Mouse (Mus musculus): ENCODE data around the gene Pla2g2f. TPM values are rescaled to one million over a fixed set of nuclear protein-coding genes. Genes with fewer than 3 reads are reported as not detected.

Gene Pla2g2f
- polyA plus RNA-seq (2014; fragmentation: Illumina TruSeq; extraction: RNeasy Lipid Tissue Mini Kit (QIAGEN cat#74804); ENCODE audit: low read depth, low replicate concordance) = not detected

DNA sequence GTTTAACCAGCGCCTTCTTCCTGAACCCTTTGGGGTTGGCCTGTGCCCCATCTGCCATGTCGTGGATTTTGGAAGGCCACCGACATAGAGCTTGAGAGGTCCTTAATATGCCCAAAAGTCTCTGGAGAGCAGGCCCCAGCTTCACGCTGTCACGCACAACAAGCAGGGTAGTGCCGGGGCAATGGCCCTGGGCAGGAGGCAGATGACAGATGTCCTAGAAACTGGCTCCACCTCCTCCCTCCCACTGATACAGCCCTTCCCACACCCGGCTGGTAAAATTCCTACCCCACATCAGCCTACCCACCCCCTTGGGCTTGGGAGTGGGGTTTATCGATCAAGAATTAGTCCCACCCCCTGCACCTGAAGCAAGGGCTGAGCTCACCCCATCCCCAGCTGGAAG, at the start of gene Pla2g2f:
TSS of gene Pla2g2f (minus strand) at position 211 of the 400 bp plus-strand sequence.

GRCm38 (mm10) chr4:138775435-138775834, 18.0 kb upstream of the Pla2g2f start, which contains the start of gene Pla2g2d:
Gene Pla2g2d (plus strand): TSS chr4:138775735.

GRCm38 (mm10) chr4:138737031-138737430, 20.4 kb downstream of the Pla2g2f start, which contains the start of gene Ubxn10:
Gene Ubxn10 (minus strand): TSS chr4:138737167.

DNA sequence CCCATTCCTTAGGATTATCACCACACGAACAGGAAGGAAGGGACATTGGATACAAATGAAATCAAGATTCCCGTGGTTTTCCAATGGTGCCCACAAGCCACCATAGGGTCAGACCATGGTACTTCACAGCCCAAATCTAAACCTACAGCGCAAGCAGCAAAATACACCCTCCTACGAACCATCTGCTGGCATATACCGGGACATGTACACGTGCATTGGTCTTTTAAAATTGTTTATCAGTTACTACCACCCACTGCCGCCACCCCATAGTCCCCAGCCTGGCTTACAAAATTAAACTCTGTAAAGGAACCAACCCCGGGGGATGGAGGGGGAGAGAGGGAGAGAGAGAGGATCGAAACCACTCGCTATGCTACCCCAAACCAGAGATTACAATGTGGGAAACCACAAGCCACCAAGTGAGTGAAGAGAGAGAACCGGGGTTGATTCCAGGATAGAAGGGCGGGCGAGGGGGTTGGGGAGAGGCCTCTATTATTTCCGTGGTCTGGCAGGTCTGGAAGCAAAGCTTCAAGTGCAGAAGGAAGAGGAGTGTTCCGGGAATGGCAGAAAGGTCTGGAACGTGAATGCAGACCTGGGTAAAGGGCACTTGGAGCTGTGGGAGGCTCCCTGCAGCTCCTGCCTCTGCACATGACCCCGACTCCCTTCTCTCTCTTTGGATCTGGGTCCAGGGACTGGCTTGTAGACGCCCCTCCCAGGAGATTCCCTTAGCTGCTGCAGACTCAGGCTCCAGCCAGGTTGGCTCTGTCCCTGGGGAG, 32.9 kb downstream of the Pla2g2f start, which contains the start of gene Pla2g2c:
TSS of gene Pla2g2c (plus strand) at position 439 of the 773 bp plus-strand sequence.

Other genes with a start within 250 kb of the Pla2g2f start
- not detected for gene Vwa5b1, start 121.7 kb downstream of the Pla2g2f start, polyA plus RNA-seq (2014; fragmentation: Illumina TruSeq; extraction: RNeasy Lipid Tissue Mini Kit (QIAGEN cat#74804); ENCODE audit: low read depth, low replicate concordance)
- 0.73 TPM for gene Pla2g2c, start 32.8 kb downstream of the Pla2g2f start, polyA plus RNA-seq (2014; fragmentation: Illumina TruSeq; extraction: RNeasy Lipid Tissue Mini Kit (QIAGEN cat#74804); ENCODE audit: low read depth, low replicate concordance)
- 6.7 TPM for gene Ubxn10, start 20.5 kb downstream of the Pla2g2f start, polyA plus RNA-seq (2014; fragmentation: Illumina TruSeq; extraction: RNeasy Lipid Tissue Mini Kit (QIAGEN cat#74804); ENCODE audit: low read depth, low replicate concordance)
- gene Pla2g2d, start 18.1 kb upstream of the Pla2g2f start, polyA plus RNA-seq (2014; fragmentation: Illumina TruSeq; extraction: RNeasy Lipid Tissue Mini Kit (QIAGEN cat#74804); ENCODE audit: low read depth, low replicate concordance) = 1.5 TPM
- 38.6 TPM for gene Pla2g5, start 105.9 kb upstream of the Pla2g2f start, polyA plus RNA-seq (2014; fragmentation: Illumina TruSeq; extraction: RNeasy Lipid Tissue Mini Kit (QIAGEN cat#74804); ENCODE audit: low read depth, low replicate concordance)
- not detected for gene Gm13030, start 116.3 kb upstream of the Pla2g2f start, polyA plus RNA-seq (2014; fragmentation: Illumina TruSeq; extraction: RNeasy Lipid Tissue Mini Kit (QIAGEN cat#74804); ENCODE audit: low read depth, low replicate concordance)
- not detected for gene Pla2g2e, start 120.3 kb upstream of the Pla2g2f start, polyA plus RNA-seq (2014; fragmentation: Illumina TruSeq; extraction: RNeasy Lipid Tissue Mini Kit (QIAGEN cat#74804); ENCODE audit: low read depth, low replicate concordance)
- gene Otud3, start 156.3 kb upstream of the Pla2g2f start, polyA plus RNA-seq (2014; fragmentation: Illumina TruSeq; extraction: RNeasy Lipid Tissue Mini Kit (QIAGEN cat#74804); ENCODE audit: low read depth, low replicate concordance) = 10.7 TPM
- not detected for gene Rnf186, start 209.5 kb upstream of the Pla2g2f start, polyA plus RNA-seq (2014; fragmentation: Illumina TruSeq; extraction: RNeasy Lipid Tissue Mini Kit (QIAGEN cat#74804); ENCODE audit: low read depth, low replicate concordance)
- 9.3 TPM for gene Tmco4, start 215.3 kb upstream of the Pla2g2f start, polyA plus RNA-seq (2014; fragmentation: Illumina TruSeq; extraction: RNeasy Lipid Tissue Mini Kit (QIAGEN cat#74804); ENCODE audit: low read depth, low replicate concordance)

Measured in heart, adult 10 weeks (tissue).